Mouse (Mus musculus) adrenal gland, postnatal 10 days (tissue): ENCODE measurements around the gene Dchs1. TPM values are rescaled to one million over a fixed set of nuclear protein-coding genes. Genes with fewer than 3 reads are reported as not detected.

ENCODE experiments used
- total RNA-seq, 2 experiments: library from RNA; stranded (reverse); gene quantifications; 2 replicates each; pipeline ENCODE4 v1.2.3; 2021

Gene Dchs1
- total RNA-seq, 2 experiments from 2014 or later = 11.8 to 17.1 TPM

Other genes with a start within 250 kb of the Dchs1 start
- 10 to 100 TPM; 59.2 to 68.1 TPM for gene Smpd1, start 233.3 kb downstream of the Dchs1 start, total RNA-seq
- 10 to 100 TPM; 19.6 to 25.2 TPM for gene Apbb1, start 206.0 kb downstream of the Dchs1 start, total RNA-seq
- 100 to 1,000 TPM; 313 to 789 TPM for gene Hpx, start 187.5 kb downstream of the Dchs1 start, total RNA-seq
- 10 to 100 TPM; 32.5 to 45.1 TPM for gene Trim3, start 154.1 kb downstream of the Dchs1 start, total RNA-seq
- 100 to 1,000 TPM; 129 to 132 TPM for gene Timm10b, start 147.6 kb downstream of the Dchs1 start, total RNA-seq
- gene Arfip2, start 147.2 kb downstream of the Dchs1 start, total RNA-seq = 10 to 100 TPM; 48.3 to 57.8 TPM
- 10 to 100 TPM in 1 of 2 experiments, 1 to 10 TPM in 1; 6.3 to 10.4 TPM for gene Gm45799, start 147.1 kb downstream of the Dchs1 start, total RNA-seq
- 1 to 10 TPM; 3.0 to 4.7 TPM for gene Dnhd1, start 136.8 kb downstream of the Dchs1 start, total RNA-seq
- gene Ilk, start 51.1 kb downstream of the Dchs1 start, total RNA-seq = 100 to 1,000 TPM; 135 to 139 TPM
- gene Rrp8, start 50.3 kb downstream of the Dchs1 start, total RNA-seq = 10 to 100 TPM; 15.3 to 17.6 TPM
- 100 to 1,000 TPM; 167 to 172 TPM for gene Taf10, start 43.3 kb downstream of the Dchs1 start, total RNA-seq
- 10 to 100 TPM; 65.5 to 68.8 TPM for gene Tpp1, start 35.4 kb downstream of the Dchs1 start, total RNA-seq
- 100 to 1,000 TPM; 208 to 232 TPM for gene Mrpl17, start 23.4 kb upstream of the Dchs1 start, total RNA-seq
- gene Gm4070, start 166.3 kb upstream of the Dchs1 start, total RNA-seq = 1 to 10 TPM; 1.5 to 4.0 TPM